Mouse (Mus musculus): ENCODE results near the gene 4930469K13Rik.

DNA sequence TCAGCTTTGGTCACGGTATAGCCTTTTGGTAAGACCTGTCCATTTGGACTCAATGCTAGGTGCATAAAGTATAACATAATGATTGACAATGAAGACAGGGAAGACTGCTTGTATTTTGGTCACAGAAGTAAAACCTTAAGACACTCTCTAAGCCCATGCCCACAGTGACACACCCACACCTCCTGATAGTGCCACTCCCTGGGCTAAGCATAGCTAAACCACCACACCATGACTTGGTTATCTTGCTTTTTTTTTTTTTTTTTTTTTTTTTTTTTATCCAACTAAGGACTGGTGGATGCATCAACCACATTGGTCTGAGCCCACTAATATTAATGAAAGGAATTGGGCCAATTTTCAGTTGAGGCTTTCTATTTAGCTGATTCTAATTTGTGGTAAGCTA is 10.9 kb upstream of the 4930469K13Rik start:
- TF ChIP-seq EP300 (optimal IDR thresholded peaks at IDR 0.05) (no peak), CTCF (IDR thresholded peaks at IDR 0.05; ENCODE audit: low read depth) (no peak)

All from stomach, postnatal 0 days (tissue).